Mouse (Mus musculus) heart, embryonic 12.5 days (tissue): ENCODE data around the gene Gm42791. TPM values are rescaled to one million over a fixed set of nuclear protein-coding genes. Genes with fewer than 3 reads are reported as not detected.

Experiments used
- ATAC-seq: fragments of 200-750 bp; cut with Nextera tagmentation; 2 replicates; pipeline ENCODE4 v1.8.0; 2017; ENCODE audit warnings: moderate TSS enrichment, moderate library complexity; ENCODE audit not compliant: insufficient number of reproducible peaks, low FRiP score
- H3K27ac ChIP-seq: fragments of 300-500 bp; sonication (generic); 2 replicates; pipeline ENCODE4 v1.5.1; 2016; ENCODE audit warnings: mild to moderate bottlenecking, moderate library complexity; ENCODE audit not compliant: poor library complexity, severe bottlenecking
- H3K27me3 ChIP-seq: fragments of 300-500 bp; sonication (generic); replicated peaks from 2 replicates; pipeline ENCODE4 v1.6.1; 2016; ENCODE audit warnings: mild to moderate bottlenecking, moderate library complexity
- H3K36me3 ChIP-seq: fragments of 300-500 bp; sonication (generic); 2 replicates; pipeline ENCODE4 v1.6.1; 2016; ENCODE audit warnings: mild to moderate bottlenecking, moderate library complexity
- H3K4me1 ChIP-seq: fragments of 300-500 bp; sonication (generic); replicated peaks from 2 replicates; pipeline ENCODE4 v1.6.1; 2016; ENCODE audit warnings: mild to moderate bottlenecking
- H3K4me2 ChIP-seq: fragments of 300-500 bp; sonication (generic); 2 replicates; pipeline ENCODE4 v1.6.1; 2016; ENCODE audit warnings: mild to moderate bottlenecking, moderate library complexity
- H3K4me3 ChIP-seq: fragments of 300-500 bp; sonication (generic); 2 replicates; pipeline ENCODE4 v1.5.1; 2016; ENCODE audit warnings: mild to moderate bottlenecking
- H3K9ac ChIP-seq: fragments of 300-500 bp; sonication (generic); 2 replicates; pipeline ENCODE4 v1.6.1; 2016; ENCODE audit warnings: mild to moderate bottlenecking, moderate library complexity
- H3K9me3 ChIP-seq: fragments of 300-500 bp; sonication (generic); replicated peaks from 2 replicates; pipeline ENCODE4 v1.6.1; 2016; ENCODE audit warnings: mild to moderate bottlenecking, moderate library complexity
- WGBS: fragments of 180-500 bp; shearing (Covaris S2); methylation state at CpG from one replicate; pipeline ENCODE4 v1.1.7; 2016; 5-methylcytosine and 5-hydroxymethylcytosine counted together
- polyA plus RNA-seq: library from polyadenylated mRNA; unstranded; fragments of >200 nt; fragmentation: Nextera tagmentation; extraction: Ambion mirVana; gene quantifications from 2 replicates; pipeline ENCODE4 v1.2.1, GENCODE M21; 2016

Gene Gm42791
- polyA plus RNA-seq, 1 experiment from 2014 or later: not detected

DNA sequence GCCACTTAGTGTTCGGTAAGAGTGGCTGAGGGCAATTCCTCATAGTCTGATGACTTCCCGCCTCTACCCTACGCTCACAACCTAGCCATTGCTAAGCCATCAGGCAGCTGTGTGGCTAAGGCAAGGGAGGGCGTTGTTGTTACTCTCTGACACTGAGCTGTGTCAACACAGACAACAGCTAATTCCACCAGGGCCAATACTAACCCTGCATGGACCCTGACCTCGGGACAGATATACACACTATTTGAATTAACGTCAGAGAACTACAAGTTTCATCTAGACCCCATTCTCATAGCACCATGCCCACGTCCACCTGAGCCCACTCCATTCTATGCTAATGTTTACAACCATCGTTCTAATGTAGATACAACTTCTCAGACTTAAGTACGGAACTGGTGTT, 70.9 kb downstream of the Gm42791 start:
- Histone ChIP-seq H3K9me3 (no peaks in the 10 kb centered on the region), H3K9ac (no peak overlapping the region), H3K4me3 (no peak overlapping the region), H3K36me3 (peaks cover 26% of the 10 kb centered on the region), H3K27ac (no peak overlapping the region), H3K4me2 (no peak overlapping the region), H3K4me1 (peaks cover 5% of the 10 kb centered on the region), H3K27me3 (no peaks in the 10 kb centered on the region)
- no peak for ATAC-seq
- 89% methylated on average over 9 of the region's 9 CpGs for WGBS

DNA sequence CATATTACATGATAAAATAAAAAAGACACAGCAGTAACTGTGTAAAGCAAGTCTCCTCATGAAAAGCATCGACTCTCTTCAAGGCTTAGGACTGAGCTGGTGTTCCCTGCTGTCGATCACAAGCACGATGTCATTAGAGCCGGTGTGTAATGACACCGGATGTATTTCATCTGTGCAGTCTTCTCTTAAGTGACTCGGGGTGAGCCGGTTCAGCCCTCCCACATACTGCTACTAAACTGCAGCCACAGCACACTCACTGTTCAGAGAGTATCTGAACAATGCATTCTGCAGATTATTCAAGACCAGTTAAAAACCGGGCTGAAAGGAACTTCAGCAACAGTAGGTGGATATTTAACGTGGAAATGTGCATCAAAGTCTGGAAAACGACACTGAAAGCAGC, 71.5 kb downstream of the Gm42791 start:
- Histone ChIP-seq H3K27me3 (no peaks in the 10 kb centered on the region), H3K9me3 (no peaks in the 10 kb centered on the region), H3K36me3 (peaks cover 33% of the 10 kb centered on the region), H3K9ac (no peak overlapping the region), H3K4me1 (0 out of 2 replicates have a peak, but pooled peaks cover 4% of the 10 kb centered on the region), H3K4me2 (no peak overlapping the region), H3K4me3 (no peak overlapping the region), H3K27ac (no peak overlapping the region)
- 77% methylated on average over 10 of the region's 10 CpGs for WGBS
- ATAC-seq: no peak

DNA sequence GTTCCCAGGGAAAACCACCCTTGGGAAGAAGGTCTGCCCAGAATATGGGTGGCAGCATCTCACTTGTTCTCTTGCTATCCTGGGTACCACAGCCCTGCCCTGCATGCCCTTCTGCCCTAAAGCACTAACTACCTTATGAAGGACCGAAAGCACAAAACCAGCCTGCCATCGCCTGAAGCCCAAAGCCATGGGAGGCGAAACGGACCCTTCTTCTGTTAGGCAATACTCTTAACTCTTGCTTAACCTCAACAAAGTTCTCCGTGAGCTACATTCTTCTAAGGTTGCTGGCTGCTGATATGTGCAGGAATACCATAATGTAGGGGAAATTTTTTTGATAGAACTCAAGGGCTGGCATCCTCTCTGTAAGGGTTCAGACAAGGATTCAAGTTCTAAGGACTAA, 72.2 kb downstream of the Gm42791 start:
- Histone ChIP-seq H3K9me3 (no peaks in the 10 kb centered on the region), H3K4me1 (0 out of 2 replicates have a peak, but pooled peaks cover 4% of the 10 kb centered on the region), H3K27ac (no peak overlapping the region), H3K4me3 (no peak overlapping the region), H3K4me2 (no peak overlapping the region), H3K9ac (no peak overlapping the region), H3K36me3 (peaks cover 39% of the 10 kb centered on the region), H3K27me3 (no peaks in the 10 kb centered on the region)
- no peak for ATAC-seq
- 82% methylated on average over 5 of the region's 5 CpGs for WGBS

DNA sequence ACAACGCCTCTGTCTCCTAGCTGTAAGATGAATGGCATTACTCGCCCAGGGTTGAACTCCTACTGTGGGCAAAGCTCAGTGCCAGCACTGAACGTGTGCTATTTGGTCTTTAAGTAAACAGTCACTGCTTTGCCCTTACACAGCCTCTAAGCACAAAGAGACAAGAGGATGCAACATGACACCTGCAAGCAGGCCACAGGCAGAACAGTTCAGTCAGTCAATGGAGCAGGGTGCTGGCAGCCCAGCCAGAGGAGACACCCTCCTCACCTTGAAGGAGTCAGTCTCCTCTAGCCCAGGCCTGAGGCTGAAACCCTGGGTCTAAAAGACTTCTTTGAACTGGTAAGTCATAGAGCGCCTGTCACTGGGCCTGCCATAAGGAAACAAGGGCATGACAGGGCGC, 76.9 kb downstream of the Gm42791 start:
- WGBS: 77% methylated on average over 5 of the region's 5 CpGs
- no peak for ATAC-seq
- no peaks in the 10 kb centered on the region for H3K9me3 ChIP-seq
- no peak overlapping the region for H3K9ac ChIP-seq
- no peak overlapping the region for H3K27ac ChIP-seq
- H3K36me3 ChIP-seq: peaks cover 56% of the 10 kb centered on the region
- no peak overlapping the region for H3K4me2 ChIP-seq
- no peaks in the 10 kb centered on the region for H3K27me3 ChIP-seq
- H3K4me3 ChIP-seq: no peak overlapping the region
- no peaks in the 10 kb centered on the region for H3K4me1 ChIP-seq

DNA sequence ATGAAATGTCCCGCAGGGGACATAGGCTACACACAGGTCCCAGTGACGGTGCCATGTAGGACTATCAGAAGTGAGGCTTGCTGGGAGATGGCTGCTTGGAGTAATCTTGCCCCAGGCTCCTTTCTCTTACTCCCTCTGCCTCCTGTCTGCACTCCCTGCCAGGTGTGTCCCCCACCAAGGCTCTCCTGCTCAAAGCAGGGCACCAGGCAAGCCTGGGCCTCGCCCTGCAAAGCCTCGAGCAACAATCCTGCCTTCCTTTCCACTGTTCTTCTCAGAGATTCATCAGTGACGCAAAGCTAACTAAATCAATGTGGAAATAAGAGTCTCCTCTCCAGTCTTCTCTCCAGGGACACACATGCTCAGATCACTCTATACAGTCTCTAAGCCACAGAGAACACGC, 78.2 kb downstream of the Gm42791 start:
- no peak overlapping the region for H3K4me2 ChIP-seq
- H3K9me3 ChIP-seq: no peaks in the 10 kb centered on the region
- no peak overlapping the region for H3K9ac ChIP-seq
- H3K27ac ChIP-seq: no peak overlapping the region
- H3K36me3 ChIP-seq: peaks cover 57% of the 10 kb centered on the region
- peaks cover 7% of the 10 kb centered on the region; the same call in 1 of the 2 replicates for H3K4me1 ChIP-seq
- H3K4me3 ChIP-seq: no peak overlapping the region
- no peaks in the 10 kb centered on the region for H3K27me3 ChIP-seq
- 87% methylated on average over 6 of the region's 6 CpGs for WGBS
- ATAC-seq: no peak

DNA sequence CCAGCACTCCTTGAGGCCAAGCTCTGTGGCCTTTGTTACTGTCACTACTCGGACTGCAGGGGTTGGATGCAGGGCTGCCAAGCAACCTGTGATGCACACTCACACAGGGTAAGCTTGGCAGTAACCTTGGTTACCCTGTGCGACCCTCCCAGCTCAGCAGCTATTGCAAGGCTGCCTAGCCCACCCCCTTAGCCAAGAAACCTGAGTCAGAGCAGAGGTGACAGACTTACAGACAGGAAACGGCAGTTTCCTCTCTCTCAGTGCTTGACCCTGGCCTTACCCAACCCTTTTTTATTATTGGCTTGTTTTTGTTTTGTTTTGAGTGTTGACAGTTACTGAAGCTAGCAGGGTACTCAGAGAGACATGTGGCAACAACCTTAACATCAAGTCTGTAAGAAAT, 82.7 kb downstream of the Gm42791 start:
- H3K4me3 ChIP-seq: no peak overlapping the region
- peaks cover 34% of the 10 kb centered on the region for H3K4me1 ChIP-seq
- H3K4me2 ChIP-seq: no peak overlapping the region
- no peak overlapping the region for H3K27ac ChIP-seq
- no peak overlapping the region for H3K9ac ChIP-seq
- H3K9me3 ChIP-seq: no peaks in the 10 kb centered on the region; the same call in 1 of the 2 replicates
- WGBS: 48% methylated on average over 3 of the region's 3 CpGs
- no peaks in the 10 kb centered on the region for H3K27me3 ChIP-seq
- H3K36me3 ChIP-seq: peaks cover 39% of the 10 kb centered on the region
- ATAC-seq: no peak

DNA sequence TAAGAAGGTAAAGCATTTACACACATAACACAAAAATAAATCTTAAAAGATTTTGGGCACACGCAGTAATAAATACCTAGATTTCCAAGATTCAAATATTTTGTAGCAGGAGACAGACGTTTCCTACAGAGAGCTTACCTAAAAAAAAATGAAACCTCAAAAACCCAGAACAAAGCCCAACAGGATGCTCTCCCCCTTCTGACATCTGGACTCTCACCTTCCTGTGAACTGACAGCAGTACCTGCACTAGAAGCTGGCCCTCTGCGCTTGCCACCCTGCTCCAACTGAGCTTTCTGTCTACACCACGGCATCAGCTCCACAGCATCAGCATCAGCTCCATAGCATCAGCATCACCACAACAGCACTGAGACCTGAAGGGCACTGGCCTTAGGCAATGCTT, 84.9 kb downstream of the Gm42791 start:
- Histone ChIP-seq H3K9ac (no peak overlapping the region), H3K4me2 (no peak overlapping the region), H3K36me3 (peaks cover 31% of the 10 kb centered on the region), H3K4me3 (no peak overlapping the region), H3K4me1 (peaks cover 34% of the 10 kb centered on the region), H3K9me3 (no peaks in the 10 kb centered on the region; the same call in 1 of the 2 replicates), H3K27ac (no peak overlapping the region), H3K27me3 (no peaks in the 10 kb centered on the region)
- WGBS: 91% methylated on average over 4 of the region's 4 CpGs
- no peak for ATAC-seq

DNA sequence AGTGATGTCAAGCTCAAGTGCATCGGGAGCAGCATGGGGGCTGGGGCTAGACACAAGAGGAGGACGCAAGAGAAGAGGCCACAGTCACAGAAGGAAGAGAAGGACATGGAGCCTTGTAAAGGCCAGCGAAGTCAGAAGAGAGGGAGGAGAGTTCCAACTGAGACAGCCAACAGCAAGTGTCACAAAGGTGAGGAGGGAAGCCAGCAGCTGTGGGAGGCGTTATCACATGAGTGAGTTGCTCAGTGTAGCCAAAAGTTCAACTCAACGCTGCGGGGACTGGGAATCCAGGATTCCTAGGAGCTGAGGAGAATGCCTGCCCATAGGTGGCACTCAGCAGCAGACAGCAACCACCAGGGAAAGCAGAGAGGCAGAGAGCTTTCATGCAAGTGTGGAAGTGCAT, 85.5 kb downstream of the Gm42791 start:
- no peaks in the 10 kb centered on the region; the same call in 1 of the 2 replicates for H3K9me3 ChIP-seq
- no peak overlapping the region for H3K4me3 ChIP-seq
- WGBS: 23% methylated on average over 6 of the region's 6 CpGs
- H3K36me3 ChIP-seq: peaks cover 32% of the 10 kb centered on the region
- peak overlapping the region; percentile 33 for H3K4me2 ChIP-seq
- H3K27ac ChIP-seq: peak overlapping the region; percentile 53
- ATAC-seq: no peak
- H3K27me3 ChIP-seq: no peaks in the 10 kb centered on the region
- 0 out of 2 replicates have a peak overlapping the region, but pooled peaks have one; percentile 28 for H3K9ac ChIP-seq
- peaks cover 34% of the 10 kb centered on the region for H3K4me1 ChIP-seq

DNA sequence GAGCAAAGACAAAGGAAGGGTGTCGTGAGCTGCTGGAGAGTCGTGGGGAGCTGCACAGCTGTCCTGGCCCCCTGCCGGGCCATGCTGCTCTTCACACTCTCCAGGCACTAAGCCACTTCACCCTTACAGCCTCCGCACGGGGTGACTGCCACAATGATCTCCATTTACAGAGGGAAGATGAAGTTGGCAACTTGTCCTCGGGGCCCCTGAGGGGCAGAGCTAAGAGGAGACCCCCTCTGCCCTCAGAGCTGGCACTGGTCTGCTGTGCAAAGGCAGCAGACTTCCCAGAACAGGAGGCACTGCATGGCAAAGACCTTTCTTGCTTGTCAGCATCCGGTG, 85.9 kb downstream of the Gm42791 start:
- ATAC-seq: peak; percentile 75
- no peaks in the 10 kb centered on the region; the same call in 1 of the 2 replicates for H3K9me3 ChIP-seq
- peak overlapping the region; percentile 53 for H3K27ac ChIP-seq
- H3K27me3 ChIP-seq: no peaks in the 10 kb centered on the region
- no peak overlapping the region for H3K4me3 ChIP-seq
- H3K9ac ChIP-seq: peak overlapping the region; percentile 28; the same call in 1 of the 2 replicates
- WGBS: 17% methylated on average over 7 of the region's 7 CpGs
- peaks cover 34% of the 10 kb centered on the region for H3K4me1 ChIP-seq
- H3K4me2 ChIP-seq: peak overlapping the region; percentile 33
- peaks cover 35% of the 10 kb centered on the region for H3K36me3 ChIP-seq

DNA sequence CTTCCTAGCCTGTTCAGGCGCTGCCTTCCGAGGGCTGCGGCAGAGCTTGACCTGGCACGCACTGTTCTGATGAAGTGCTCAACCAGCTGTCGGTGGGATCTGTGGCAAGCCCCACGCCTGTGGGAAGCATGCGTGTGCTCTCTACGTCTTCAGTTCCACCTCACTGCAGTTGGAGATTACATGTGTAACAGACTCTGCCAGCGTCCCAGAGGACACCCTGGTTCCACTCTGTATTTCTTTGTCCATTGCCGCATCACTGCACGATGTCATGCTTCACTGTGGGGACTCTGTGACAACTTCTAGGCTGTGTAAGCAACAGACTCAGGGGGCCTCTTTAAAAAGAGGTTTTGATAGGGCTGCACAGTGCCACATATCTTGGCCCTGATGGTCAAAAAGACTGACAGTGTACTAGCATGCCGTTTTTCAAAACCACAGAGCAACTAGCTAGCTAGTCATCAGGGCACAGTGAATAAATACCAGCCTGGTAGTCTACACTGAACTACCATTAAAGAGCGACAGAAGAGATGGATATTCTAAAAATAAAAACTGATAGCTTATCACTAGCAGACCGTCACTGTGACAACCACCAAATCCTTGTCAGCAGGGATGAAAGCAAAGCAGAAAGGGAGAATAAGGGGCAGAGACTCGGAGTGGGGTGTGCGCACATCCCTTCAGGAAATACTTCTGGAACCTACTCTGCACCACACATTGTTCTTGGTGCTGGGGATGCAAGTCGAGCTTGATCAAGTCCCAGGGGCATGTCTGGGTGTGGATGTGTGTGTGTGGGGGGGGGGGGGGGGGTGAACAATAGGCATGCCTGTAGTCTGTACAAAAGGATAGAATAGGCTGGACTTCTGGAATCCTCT, 86.5 kb downstream of the Gm42791 start:
- H3K4me1 ChIP-seq: peaks cover 34% of the 10 kb centered on the region
- no peak overlapping the region for H3K4me3 ChIP-seq
- no peaks in the 10 kb centered on the region for H3K27me3 ChIP-seq
- H3K4me2 ChIP-seq: peak overlapping the region; percentile 33
- no peaks in the 10 kb centered on the region; the same call in 1 of the 2 replicates for H3K9me3 ChIP-seq
- no peak for ATAC-seq
- peak overlapping the region; percentile 28; the same call in 1 of the 2 replicates for H3K9ac ChIP-seq
- H3K27ac ChIP-seq: peak overlapping the region; percentile 53
- 38% methylated on average over 17 of the region's 17 CpGs for WGBS
- peaks cover 35% of the 10 kb centered on the region for H3K36me3 ChIP-seq

DNA sequence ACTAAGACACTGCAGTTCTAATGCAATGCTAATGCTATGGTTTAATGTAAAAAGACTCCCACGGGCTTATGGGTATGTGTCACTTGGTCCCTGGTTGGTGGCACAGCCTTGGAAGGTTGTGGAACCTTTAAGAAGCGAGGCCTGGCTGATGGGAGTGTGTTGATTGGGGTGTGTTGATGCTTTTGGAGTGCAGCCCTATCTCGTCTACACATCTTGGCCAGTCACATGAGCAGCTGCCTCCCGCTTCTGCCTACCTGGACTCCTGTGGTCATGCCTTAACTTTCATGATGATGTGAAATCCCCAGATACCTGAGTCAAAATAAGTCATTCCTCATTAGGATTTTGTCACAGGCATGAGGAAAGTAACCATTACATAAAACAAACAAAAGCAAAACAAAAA, 88.6 kb downstream of the Gm42791 start:
- 80% methylated on average over 4 of the region's 4 CpGs for WGBS
- no peak overlapping the region for H3K9ac ChIP-seq
- H3K36me3 ChIP-seq: peaks cover 32% of the 10 kb centered on the region
- no peak overlapping the region for H3K4me2 ChIP-seq
- H3K4me3 ChIP-seq: no peak overlapping the region
- H3K27ac ChIP-seq: no peak overlapping the region
- ATAC-seq: no peak
- H3K4me1 ChIP-seq: peaks cover 24% of the 10 kb centered on the region
- no peaks in the 10 kb centered on the region; the same call in 1 of the 2 replicates for H3K9me3 ChIP-seq
- H3K27me3 ChIP-seq: no peaks in the 10 kb centered on the region
